Mouse (Mus musculus) layer of hippocampus, adult 18-20 months (tissue): ENCODE data around the gene Hist2h2aa1. TPM values are rescaled to one million over a fixed set of nuclear protein-coding genes. Genes with fewer than 3 reads are reported as not detected.
A peak's percentile ranks its signal among the peaks of the same experiment; 100 is the strongest.

Source experiments
- DNase-seq, 2 experiments: peaks; one replicate each; pipeline ENCODE4 v3.0.0; 2022; ENCODE audit warnings: low spot score in 2 of 2
- total RNA-seq, 2 experiments: library from RNA; stranded (reverse); gene quantifications; 2 replicates each; pipeline ENCODE4 v1.2.3; 2021

The Hist2h2aa1 gene
- total RNA-seq, 2 experiments from 2014 or later = 8.7 to 12.8 TPM

GRCm38 (mm10) chr3:96250890-96251289 lies 5.6 kb downstream of the Hist2h2aa1 start:
- DNase-seq = no peak

DNA sequence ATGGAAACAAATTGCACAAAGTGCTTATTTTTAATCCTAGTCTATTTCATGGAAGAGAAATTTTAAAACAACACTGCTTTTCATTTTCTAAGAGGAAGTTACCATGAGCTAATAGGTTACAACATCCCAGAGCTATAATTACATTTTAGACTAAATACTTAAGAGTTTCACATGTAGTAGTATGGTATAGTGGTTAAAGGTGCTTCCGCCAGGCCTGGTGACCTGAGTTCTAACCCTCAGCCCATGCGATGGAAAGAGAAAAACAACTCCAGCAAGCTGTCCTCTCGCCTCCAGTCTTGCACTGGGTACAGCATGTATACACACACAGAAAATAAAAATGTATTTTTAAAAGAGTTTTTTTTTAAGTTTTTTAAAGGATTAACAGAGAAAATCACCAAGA lies 6.5 kb downstream of the Hist2h2aa1 start:
- DNase-seq = no peak

GRCm38 (mm10) chr3:96254683-96255355 lies 9.5 kb downstream of the Hist2h2aa1 start:
- no peak for DNase-seq

DNA sequence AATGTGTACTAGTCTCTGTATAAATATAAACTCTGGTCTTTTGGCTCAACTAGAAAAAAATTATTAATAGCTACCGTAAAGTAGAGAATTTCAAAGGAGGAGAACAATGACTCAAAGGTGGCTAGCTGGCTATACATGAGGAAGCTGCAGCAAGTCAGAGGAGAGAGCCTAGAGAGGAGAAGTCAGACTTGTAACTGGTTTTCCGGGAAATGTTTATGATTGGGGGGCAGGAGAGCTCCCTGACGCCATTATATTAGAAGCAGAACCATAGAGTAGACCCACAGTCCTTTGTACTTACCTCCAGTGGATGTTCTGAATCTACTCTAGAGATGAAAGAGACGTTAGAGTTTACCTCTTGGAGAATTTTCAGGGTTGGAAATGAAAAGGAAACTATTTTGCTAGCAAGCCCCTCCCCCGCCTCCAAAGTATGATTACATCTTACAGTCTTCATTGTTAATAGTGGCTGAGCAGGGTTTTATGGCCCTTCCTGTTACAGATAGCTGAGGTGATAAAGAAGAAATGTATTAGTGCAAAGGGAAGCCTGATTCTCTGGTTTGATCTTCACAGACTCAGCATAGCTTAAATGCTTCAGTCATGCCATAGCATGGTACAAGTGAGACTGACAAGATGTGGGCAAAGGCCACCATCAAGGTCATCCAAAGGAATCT lies 10.8 kb downstream of the Hist2h2aa1 start:
- DNase-seq = no peak

DNA sequence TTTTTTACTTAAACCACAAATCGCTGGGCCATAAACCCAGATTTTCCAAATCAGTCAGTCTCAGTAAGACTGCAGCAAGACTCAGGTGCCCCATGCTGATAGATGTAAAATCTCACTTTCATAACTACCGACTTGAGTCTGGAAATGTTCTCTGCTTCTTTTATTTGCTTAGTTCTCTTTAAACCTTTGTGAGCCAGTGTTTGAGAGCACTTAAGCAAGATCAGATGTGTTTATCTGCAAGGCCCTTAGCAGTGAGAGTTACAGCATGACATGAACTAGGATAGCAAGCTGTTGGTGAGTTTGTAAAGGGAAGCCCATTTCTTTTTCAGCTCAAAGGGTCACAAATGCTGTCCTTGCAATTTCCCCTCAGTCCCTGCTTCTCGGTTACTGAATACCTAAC lies 11.9 kb downstream of the Hist2h2aa1 start:
- DNase-seq = no peak

GRCm38 (mm10) chr3:96260220-96260619 lies 14.9 kb downstream of the Hist2h2aa1 start:
- DNase-seq = no peak

GRCm38 (mm10) chr3:96261623-96262022 lies 16.3 kb downstream of the Hist2h2aa1 start:
- DNase-seq = no peak

DNA sequence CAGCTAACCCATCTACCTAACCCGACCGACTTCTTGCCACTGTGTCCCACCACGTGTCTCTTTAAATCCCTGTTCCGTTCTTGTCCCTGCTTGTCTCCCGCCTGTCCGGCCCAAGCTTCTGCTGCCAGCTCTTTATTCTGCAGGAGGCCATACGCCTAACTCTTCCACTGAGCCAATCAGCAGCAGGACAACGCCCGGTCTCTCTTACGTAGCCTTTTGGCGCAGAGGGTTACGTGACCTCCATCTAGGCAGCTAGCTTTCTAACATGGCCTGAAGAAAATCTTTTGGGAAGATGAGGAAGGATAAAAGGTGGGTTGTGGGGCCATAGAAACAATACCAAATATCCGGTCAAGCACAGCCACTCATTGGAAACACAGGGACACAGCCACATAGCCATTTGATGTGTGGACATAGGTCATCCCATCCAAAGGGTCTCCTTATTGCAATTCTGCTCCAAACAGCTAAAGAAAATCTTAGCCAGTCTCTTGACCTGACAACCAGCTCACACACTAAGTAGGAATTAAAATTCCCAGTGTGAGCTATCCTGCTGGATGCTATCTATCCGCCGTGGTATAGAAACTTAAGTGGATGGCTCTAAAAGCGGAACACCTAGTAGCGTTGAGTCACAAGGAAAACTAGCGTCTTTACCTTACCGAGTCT lies 17.0 kb downstream of the Hist2h2aa1 start:
- DNase-seq = peak; percentile 79 to 85

DNA sequence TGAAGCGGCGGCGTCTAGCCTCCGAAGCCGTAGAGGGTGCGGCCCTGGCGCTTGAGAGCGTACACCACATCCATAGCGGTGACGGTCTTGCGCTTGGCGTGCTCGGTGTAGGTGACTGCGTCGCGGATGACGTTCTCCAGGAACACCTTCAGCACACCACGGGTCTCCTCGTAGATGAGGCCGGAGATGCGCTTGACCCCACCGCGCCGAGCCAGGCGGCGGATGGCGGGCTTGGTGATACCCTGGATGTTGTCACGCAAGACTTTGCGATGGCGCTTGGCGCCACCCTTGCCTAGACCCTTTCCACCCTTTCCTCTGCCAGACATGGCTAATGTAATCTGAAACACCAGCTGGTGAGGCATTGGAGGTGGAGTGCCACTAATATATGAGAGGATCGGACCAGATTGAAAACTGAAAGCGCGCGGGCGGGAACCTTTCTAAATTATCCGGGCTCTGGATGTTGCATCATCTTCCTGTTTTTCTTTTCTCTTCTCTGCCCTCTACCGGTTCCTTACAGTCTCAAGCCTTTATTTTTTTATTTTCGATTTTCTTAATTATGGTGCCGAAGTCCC lies 17.8 kb downstream of the Hist2h2aa1 start, which contains the start of gene Hist2h4:
Gene Hist2h4, minus strand, starts transcription at position 333 of the 572 bp plus-strand sequence.
- DNase-seq = peak; percentile 95 to 99

DNA sequence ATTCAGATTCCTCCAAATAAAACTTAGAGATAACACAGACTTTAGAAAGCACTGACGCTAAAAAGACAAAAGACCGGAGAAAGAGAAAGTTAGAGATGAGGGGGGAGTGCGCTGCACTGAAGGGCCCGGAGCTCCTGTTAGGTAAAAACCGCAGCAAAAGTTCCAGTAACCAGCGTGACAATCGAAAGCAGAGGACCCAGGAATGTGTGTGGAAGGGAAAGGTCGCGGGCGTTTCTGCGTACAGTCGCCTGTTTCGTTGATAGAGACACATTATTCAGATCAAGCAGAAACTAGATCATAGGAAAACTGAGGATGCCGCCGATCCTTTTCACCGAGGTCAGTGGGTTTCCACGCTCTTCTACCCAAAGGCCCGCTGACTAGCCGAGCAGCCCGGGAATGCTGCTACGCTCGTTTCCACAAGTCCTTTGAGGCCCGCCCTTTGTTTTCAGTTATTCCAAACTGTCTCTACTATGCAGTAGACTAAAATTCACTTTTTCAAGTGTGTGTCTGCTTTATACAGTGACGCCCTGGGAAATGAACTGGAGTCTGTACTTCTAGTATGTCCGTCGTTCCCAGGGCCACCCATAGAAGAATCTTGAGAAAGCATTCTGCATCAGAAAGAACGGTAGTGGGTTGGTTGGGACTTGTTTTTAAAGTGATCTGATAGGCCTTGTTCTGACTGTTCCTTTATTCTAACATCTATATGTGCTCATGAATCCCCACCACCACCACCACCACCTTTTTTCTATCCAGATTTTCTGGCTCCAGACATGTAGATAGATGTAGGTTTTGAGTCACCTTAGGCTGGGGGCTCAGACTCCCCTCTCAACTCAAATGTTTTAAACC lies 18.5 kb downstream of the Hist2h2aa1 start:
- no peak for DNase-seq

GRCm38 (mm10) chr3:96264404-96264949 lies 19.2 kb downstream of the Hist2h2aa1 start:
- no peak for DNase-seq

- DNase-seq = no peak
Observed at GRCm38 (mm10) chr3:96266132-96266710, 20.9 kb downstream of the Hist2h2aa1 start.

DNA sequence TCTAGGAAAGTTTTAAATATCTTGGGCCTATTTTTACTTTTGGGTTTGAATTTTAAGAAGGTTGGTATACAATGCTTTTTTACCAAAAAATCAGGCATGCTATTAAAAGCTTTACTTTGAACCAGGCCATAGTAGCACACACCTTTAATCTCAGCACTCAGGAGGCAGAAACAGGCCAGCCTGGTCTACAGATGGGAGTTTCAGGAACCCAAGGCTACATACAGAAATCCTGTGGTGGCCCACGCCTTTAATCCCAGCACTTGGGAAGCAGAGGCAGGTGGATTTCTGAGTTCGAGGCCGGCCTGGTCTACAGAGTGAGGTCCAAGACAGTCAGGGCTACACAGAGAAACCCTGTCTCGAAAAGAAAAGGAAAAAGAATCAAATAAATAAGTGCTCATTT lies 22.2 kb downstream of the Hist2h2aa1 start:
- no peak for DNase-seq

GRCm38 (mm10) chr3:96268051-96268775 lies 22.9 kb downstream of the Hist2h2aa1 start, which contains the start of gene Hist2h3b:
Gene Hist2h3b (plus strand): TSS chr3:96268654.
- peak; percentile 70 to 91 for DNase-seq

- peak in 1 of 2 experiments; percentile 47 for DNase-seq
Observed at GRCm38 (mm10) chr3:96268776-96269378, 23.6 kb downstream of the Hist2h2aa1 start.

GRCm38 (mm10) chr3:96269511-96270474 lies 24.5 kb downstream of the Hist2h2aa1 start, which contains the start of gene Hist2h2bb:
Gene Hist2h2bb (plus strand): TSS chr3:96269752.
- peak; percentile 92 to 98 for DNase-seq

GRCm38 (mm10) chr3:96273591-96274465 lies 28.5 kb downstream of the Hist2h2aa1 start:
- no peak for DNase-seq
